ENCODE assay signal across 29 mouse cellular contexts in genomic region chr10:47566449-47567079, GRCm38 (mm10).
DNase-seq lines count a peak whose midpoint lies in the region; ATAC-seq and TF ChIP-seq lines count a peak whose summit lies in the region.
"Had no signal": no experiment of that assay in that cellular context is flagged by ENCODE, and none has a peak within 500 bp of the region (broad histone marks: within the 10 kb centered on the region; RNA-seq: fewer than 3 reads in every experiment).

No protein-coding gene starts in this region.

- no peak for TF ChIP-seq EP300 in lung, postnatal 0 days (IDR thresholded peaks at IDR 0.05)

- H3K27ac ChIP-seq in limb, embryonic 14.5 days (replicated peaks; ENCODE audit: low read depth, low read length), result no peak overlapping the region
- H3K27ac ChIP-seq in limb, embryonic 10.5 days, result no peak overlapping the region
- H3K27ac ChIP-seq in lung, embryonic 15.5 days, result 0 out of 2 replicates have a peak overlapping the region, but pooled peaks have one; percentile 9
- H3K27ac ChIP-seq in lung, postnatal 0 days (ENCODE audit: low read length), result no peak overlapping the region
- H3K27ac ChIP-seq: embryonic facial prominence, embryonic 12.5 days; embryonic facial prominence, embryonic 15.5 days; forebrain, embryonic 10.5 days; forebrain, embryonic 12.5 days had no signal

- no peaks in the 10 kb centered on the region for H3K9me3 ChIP-seq in limb, embryonic 14.5 days (ENCODE audit: control insufficient read depth, low read length)
- no peaks in the 10 kb centered on the region for H3K9me3 ChIP-seq in limb, embryonic 10.5 days (replicated peaks)
- H3K9me3 ChIP-seq in lung, embryonic 15.5 days, result 0 out of 2 replicates have a peak, but pooled peaks cover 3% of the 10 kb centered on the region
- no peaks in the 10 kb centered on the region for H3K9me3 ChIP-seq in lung, postnatal 0 days (ENCODE audit: low read length)
- H3K9me3 ChIP-seq: embryonic facial prominence, embryonic 12.5 days; embryonic facial prominence, embryonic 15.5 days; forebrain, embryonic 10.5 days; forebrain, embryonic 12.5 days; G1E had no signal

- no peak for TF ChIP-seq CTCF in lung, postnatal 0 days (IDR thresholded peaks at IDR 0.05)

- no peaks in the 10 kb centered on the region for H3K36me3 ChIP-seq in limb, embryonic 14.5 days (ENCODE audit: control insufficient read depth, insufficient read depth, low read length)
- no peaks in the 10 kb centered on the region for H3K36me3 ChIP-seq in limb, embryonic 10.5 days
- no peaks in the 10 kb centered on the region for H3K36me3 ChIP-seq in lung, embryonic 15.5 days
- H3K36me3 ChIP-seq in lung, postnatal 0 days (ENCODE audit: insufficient read depth, low read length), result no peaks in the 10 kb centered on the region
- H3K36me3 ChIP-seq: embryonic facial prominence, embryonic 12.5 days; embryonic facial prominence, embryonic 15.5 days; forebrain, embryonic 10.5 days; forebrain, embryonic 12.5 days; G1E had no signal

- no peak overlapping the region for H3K4me2 ChIP-seq in limb, embryonic 14.5 days (replicated peaks; ENCODE audit: low read depth, low read length, severe bottlenecking)
- no peak overlapping the region for H3K4me2 ChIP-seq in lung, embryonic 15.5 days
- no peak overlapping the region for H3K4me2 ChIP-seq in lung, postnatal 0 days (replicated peaks; ENCODE audit: low read depth, low read length)
- H3K4me2 ChIP-seq: embryonic facial prominence, embryonic 12.5 days; embryonic facial prominence, embryonic 15.5 days; forebrain, embryonic 12.5 days had no signal

- no peak overlapping the region for H3K9ac ChIP-seq in limb, embryonic 14.5 days (ENCODE audit: low read depth, low read length, severe bottlenecking)
- no peak overlapping the region for H3K9ac ChIP-seq in lung, embryonic 15.5 days
- H3K9ac ChIP-seq in lung, postnatal 0 days (replicated peaks; ENCODE audit: low read depth), result no peak overlapping the region
- H3K9ac ChIP-seq: embryonic facial prominence, embryonic 12.5 days; embryonic facial prominence, embryonic 15.5 days; forebrain, embryonic 12.5 days had no signal

- no peaks in the 10 kb centered on the region for H3K27me3 ChIP-seq in limb, embryonic 14.5 days (ENCODE audit: control insufficient read depth, insufficient read depth, low read length)
- H3K27me3 ChIP-seq in limb, embryonic 10.5 days (ENCODE audit: low read depth, poor library complexity, severe bottlenecking), result no peaks in the 10 kb centered on the region
- no peaks in the 10 kb centered on the region for H3K27me3 ChIP-seq in lung, embryonic 15.5 days
- H3K27me3 ChIP-seq in lung, postnatal 0 days (replicated peaks; ENCODE audit: insufficient read depth, low read length), result no peaks in the 10 kb centered on the region
- H3K27me3 ChIP-seq: CH12.LX; embryonic facial prominence, embryonic 12.5 days; embryonic facial prominence, embryonic 15.5 days; forebrain, embryonic 12.5 days had no signal

- H3K4me1 ChIP-seq in limb, embryonic 14.5 days (ENCODE audit: control insufficient read depth, insufficient read depth, low read length), result no peaks in the 10 kb centered on the region
- H3K4me1 ChIP-seq in limb, embryonic 10.5 days, result no peaks in the 10 kb centered on the region
- H3K4me1 ChIP-seq in lung, embryonic 15.5 days, result no peaks in the 10 kb centered on the region
- H3K4me1 ChIP-seq in lung, postnatal 0 days (ENCODE audit: insufficient read depth, low read depth, low read length), result no peaks in the 10 kb centered on the region
- H3K4me1 ChIP-seq: embryonic facial prominence, embryonic 12.5 days; embryonic facial prominence, embryonic 15.5 days; forebrain, embryonic 10.5 days; forebrain, embryonic 12.5 days had no signal

- ATAC-seq in limb, embryonic 14.5 days (ENCODE audit: low FRiP score, low read depth), result no peak
- ATAC-seq in lung, embryonic 15.5 days (ENCODE audit: borderline replicate concordance, extremely low read depth, low FRiP score, low TSS enrichment), result peak; percentile 81; the same call in 1 of the 2 replicates
- ATAC-seq in lung, postnatal 0 days, result no peak
- ATAC-seq: CD4-positive, CD25-positive, alpha-beta regulatory T cell, adult 4 months; forebrain, embryonic 14.5 days; forebrain, embryonic 16.5 days had no signal

- no peak overlapping the region for H3K4me3 ChIP-seq in limb, embryonic 14.5 days (replicated peaks; ENCODE audit: low read length)
- H3K4me3 ChIP-seq in limb, embryonic 10.5 days, result no peak overlapping the region
- no peak overlapping the region for H3K4me3 ChIP-seq in lung, embryonic 15.5 days
- H3K4me3 ChIP-seq in lung, postnatal 0 days (ENCODE audit: low read depth, low read length), result no peak overlapping the region
- H3K4me3 ChIP-seq: embryonic facial prominence, embryonic 12.5 days; embryonic facial prominence, embryonic 15.5 days; erythroblast, embryonic 14.5 days; forebrain, embryonic 10.5 days; forebrain, embryonic 12.5 days had no signal

- WGBS in limb, embryonic 14.5 days, result 74% methylated on average over 2 of the region's 2 CpGs
- WGBS in limb, embryonic 10.5 days, result 90% methylated on average over 2 of the region's 2 CpGs
- WGBS in lung, embryonic 15.5 days, result 45% methylated on average over 2 of the region's 2 CpGs
- WGBS in lung, postnatal 0 days, result 38% methylated on average over 2 of the region's 2 CpGs

- DNase-seq in limb, embryonic 14.5 days (ENCODE audit: low spot score), result peak; percentile 4
- DNase-seq in limb, embryonic 10.5 days (ENCODE audit: low spot score), result no peak
- no peak for DNase-seq in lung, postnatal 10 days
- DNase-seq in lung, postnatal 0 days (ENCODE audit: low spot score), result peak; percentile 8
- DNase-seq in lung, postnatal 14 days, result no peak
- DNase-seq in NIH3T3 (ENCODE audit: low read depth), result peak; percentile 13
- no peak for DNase-seq in frontal cortex, postnatal 36 days (ENCODE audit: low spot score in 2 of 2)
- DNase-seq: adrenal gland, adult 2 months; adrenal gland, postnatal 10 days; adrenal gland, postnatal 25 days; B cell, adult 2 months; cerebellum, adult 11 months; cerebellum, adult 18-20 months; cerebellum, adult 8-10 months; cerebellum, adult 9-11 months; cerebellum, postnatal 14 days; cerebellum, postnatal 36 days; embryo, embryonic 11 days had no signal

- no peak for TF ChIP-seq POLR2A in limb, embryonic 14.5 days (IDR thresholded peaks at IDR 0.05; ENCODE audit: borderline replicate concordance, extremely low read depth, insufficient read depth, insufficient read length)

Comparison
In these comparisons a context has a peak if more than half of its experiments do, and no peak if none do; other contexts are left out.
1. DNase-seq: peak in limb, embryonic 14.5 days (single experiment), lung, postnatal 0 days (single experiment) and NIH3T3 (single experiment); none in limb, embryonic 10.5 days (single experiment), lung, postnatal 10 days (single experiment), lung, postnatal 14 days (single experiment) and frontal cortex, postnatal 36 days (0 of 2).